Comparison of ENCODE assay signal across 8 mouse cellular contexts in the genomic region with DNA sequence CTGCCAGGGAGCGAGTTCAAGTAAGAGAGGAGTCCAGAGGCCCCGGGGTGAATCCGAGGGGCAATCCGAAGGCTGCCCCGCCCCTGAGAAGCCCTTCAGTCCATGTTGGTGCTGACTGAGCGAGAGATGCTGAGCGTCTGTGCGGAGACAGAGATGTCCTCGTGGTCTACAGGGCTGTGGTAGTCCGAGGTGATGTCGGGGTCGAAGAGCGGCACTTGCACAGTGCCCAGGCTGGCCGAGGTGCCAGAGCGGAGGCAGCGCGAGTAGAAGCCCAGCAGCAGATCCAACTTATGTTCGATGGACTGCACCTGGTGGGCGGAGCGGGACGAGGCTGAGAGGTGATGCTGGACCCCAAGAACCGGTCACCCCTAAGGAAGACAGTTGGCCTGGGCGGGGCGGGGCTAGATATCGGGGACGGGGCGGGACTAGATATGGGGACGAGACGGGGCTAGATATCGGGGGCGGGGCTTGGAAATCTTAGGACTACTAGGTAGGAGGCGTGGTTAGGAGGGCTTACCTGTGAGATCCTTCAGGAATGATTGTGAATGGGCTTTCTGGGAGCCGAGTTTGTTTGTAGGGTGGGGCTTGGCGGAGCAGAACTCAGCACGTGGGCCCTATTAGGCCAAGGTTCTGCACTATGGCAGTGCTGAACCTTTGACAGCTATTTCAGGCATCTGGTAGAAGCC. TPM values are rescaled to one million over a fixed set of nuclear protein-coding genes. Genes with fewer than 3 reads are reported as not detected.
A peak's percentile ranks its signal among the peaks of the same experiment; 100 is the strongest.
DNase-seq lines count a peak whose midpoint lies in the region; ATAC-seq lines count a peak whose summit lies in the region.
"Had no signal": no experiment of that assay in that cellular context is flagged by ENCODE, and none has a peak within 500 bp of the region (broad histone marks: within the 10 kb centered on the region; RNA-seq: fewer than 3 reads in every experiment).

No protein-coding gene starts in this region.

- peak overlapping the region; percentile 7; the same call in 1 of the 2 replicates for H3K4me2 ChIP-seq in forebrain, embryonic 15.5 days (replicated peaks)
- peak overlapping the region; percentile 63 for H3K4me2 ChIP-seq in liver, embryonic 11.5 days
- H3K4me2 ChIP-seq in stomach, embryonic 15.5 days = peak overlapping the region; percentile 39

- H3K4me1 ChIP-seq in megakaryocyte, embryonic 14.5 days = peaks cover 9% of the 10 kb centered on the region; the same call in 1 of the 2 replicates
- H3K4me1 ChIP-seq in forebrain, embryonic 15.5 days = 0 out of 2 replicates have a peak, but pooled peaks cover 3% of the 10 kb centered on the region
- no peaks in the 10 kb centered on the region for H3K4me1 ChIP-seq in liver, embryonic 11.5 days (replicated peaks; ENCODE audit: control insufficient read depth, insufficient read depth, low read length)
- peaks cover 4% of the 10 kb centered on the region; the same call in 1 of the 2 replicates for H3K4me1 ChIP-seq in stomach, embryonic 15.5 days

- H3K9ac ChIP-seq in forebrain, embryonic 15.5 days (replicated peaks) = no peak overlapping the region
- H3K9ac ChIP-seq in liver, embryonic 11.5 days (ENCODE audit: low read depth, low read length) = no peak overlapping the region
- no peak overlapping the region for H3K9ac ChIP-seq in stomach, embryonic 15.5 days

- H3K9me3 ChIP-seq in megakaryocyte, embryonic 14.5 days = no peaks in the 10 kb centered on the region
- no peaks in the 10 kb centered on the region for H3K9me3 ChIP-seq in forebrain, embryonic 15.5 days
- H3K9me3 ChIP-seq in liver, embryonic 11.5 days (ENCODE audit: control insufficient read depth, low read length) = no peaks in the 10 kb centered on the region
- H3K9me3 ChIP-seq in stomach, embryonic 15.5 days = no peaks in the 10 kb centered on the region

- no peak for ATAC-seq in megakaryocyte, adult 5-6 weeks (ENCODE audit: poor library complexity, severe bottlenecking)
- ATAC-seq in forebrain, embryonic 15.5 days (replicated peaks) = peak; percentile 29; the same call in 1 of the 2 replicates
- peak; percentile 67 for ATAC-seq in liver, embryonic 11.5 days (replicated peaks; ENCODE audit: low FRiP score)
- ATAC-seq in stomach, embryonic 15.5 days (ENCODE audit: insufficient read depth, low FRiP score, low read depth) = peak; percentile 47

- H3K36me3 ChIP-seq in megakaryocyte, embryonic 14.5 days (replicated peaks; ENCODE audit: low read length) = no peaks in the 10 kb centered on the region
- no peaks in the 10 kb centered on the region for H3K36me3 ChIP-seq in forebrain, embryonic 15.5 days
- H3K36me3 ChIP-seq in liver, embryonic 11.5 days (ENCODE audit: control insufficient read depth, insufficient read depth, low read length) = no peaks in the 10 kb centered on the region
- no peaks in the 10 kb centered on the region for H3K36me3 ChIP-seq in stomach, embryonic 15.5 days

- peaks cover 89% of the 10 kb centered on the region for H3K27me3 ChIP-seq in megakaryocyte, embryonic 14.5 days (replicated peaks)
- peaks cover 26% of the 10 kb centered on the region for H3K27me3 ChIP-seq in forebrain, embryonic 15.5 days
- H3K27me3 ChIP-seq in liver, embryonic 11.5 days (replicated peaks; ENCODE audit: control insufficient read depth, insufficient read depth, low read length) = peaks cover 56% of the 10 kb centered on the region
- peaks cover 10% of the 10 kb centered on the region for H3K27me3 ChIP-seq in stomach, embryonic 15.5 days (replicated peaks)

- 13% methylated on average over 35 of the region's 35 CpGs for WGBS in forebrain, embryonic 15.5 days
- 15% methylated on average over 35 of the region's 35 CpGs for WGBS in liver, embryonic 11.5 days
- 18% methylated on average over 35 of the region's 35 CpGs for WGBS in stomach, embryonic 15.5 days

- no peak for DNase-seq in liver, embryonic 11.5 days (ENCODE audit: low spot score)
- no peak for DNase-seq in adrenal gland, adult 18-20 months (ENCODE audit: low spot score in 2 of 2)
- no peak for DNase-seq in spleen, postnatal 36 days (ENCODE audit: low spot score in 2 of 2)
- DNase-seq: thymus, adult 18-20 months had no signal

- no peak overlapping the region for H3K27ac ChIP-seq in forebrain, embryonic 15.5 days (replicated peaks)
- no peak overlapping the region for H3K27ac ChIP-seq in liver, embryonic 11.5 days (ENCODE audit: low read depth, low read length)
- no peak overlapping the region for H3K27ac ChIP-seq in stomach, embryonic 15.5 days

- peak overlapping the region; percentile 16 for H3K4me3 ChIP-seq in megakaryocyte, embryonic 14.5 days (replicated peaks)
- no peak overlapping the region for H3K4me3 ChIP-seq in forebrain, embryonic 15.5 days
- peak overlapping the region; percentile 31 for H3K4me3 ChIP-seq in liver, embryonic 11.5 days (ENCODE audit: low read depth, low read length)
- H3K4me3 ChIP-seq in stomach, embryonic 15.5 days (replicated peaks) = peak overlapping the region; percentile 11; the same call in 1 of the 2 replicates

RNA-seq across cellular contexts. Expression of a gene that starts 31.6 kb away (rescaled TPM):
- polyA plus RNA-seq in megakaryocyte, embryonic 14.5 days (2012; ENCODE audit: insufficient read depth, low replicate concordance) = 91.8 and 174 TPM in 2 replicates
- 0.65 and 1.1 TPM in 2 replicates for total RNA-seq in megakaryocyte, adult 5-6 weeks (2015)
- total RNA-seq in megakaryocyte, adult 5-6 weeks (2017) = 0.33 and 1.6 TPM in 2 replicates
- polyA plus RNA-seq in forebrain, embryonic 15.5 days (2015; fragmentation: Nextera tagmentation; extraction: Ambion mirVana) = 0.41 and 0.64 TPM in 2 replicates
- polyA plus RNA-seq in liver, embryonic 11.5 days (2014; fragmentation: Nextera tagmentation; extraction: Ambion mirVana) = 232 and 242 TPM in 2 replicates
- 8.4 and 13.2 TPM in 2 replicates for polyA plus RNA-seq in stomach, embryonic 15.5 days (2015; fragmentation: Nextera tagmentation; extraction: Ambion mirVana)
- total RNA-seq in adrenal gland, adult 18-20 months (2021) = 10 to 100 TPM; 15.2 to 24.0 TPM

RNA-seq across cellular contexts. Expression of a gene that starts 50.5 kb away (rescaled TPM):
- polyA plus RNA-seq in megakaryocyte, embryonic 14.5 days (2012; ENCODE audit: insufficient read depth, low replicate concordance) = not detected in 2 replicates
- total RNA-seq in megakaryocyte, adult 5-6 weeks (2015) = not detected in 2 replicates
- total RNA-seq in megakaryocyte, adult 5-6 weeks (2017) = not detected in 2 replicates
- 8.8 TPM in 2 replicates for polyA plus RNA-seq in forebrain, embryonic 15.5 days (2015; fragmentation: Nextera tagmentation; extraction: Ambion mirVana)
- polyA plus RNA-seq in liver, embryonic 11.5 days (2014; fragmentation: Nextera tagmentation; extraction: Ambion mirVana) = 0.57 and 0.90 TPM in 2 replicates
- polyA plus RNA-seq in stomach, embryonic 15.5 days (2015; fragmentation: Nextera tagmentation; extraction: Ambion mirVana) = 2.6 and 2.9 TPM in 2 replicates
- total RNA-seq in adrenal gland, adult 18-20 months (2021) = 1 to 10 TPM; 1.5 to 3.1 TPM

Comparison
In these comparisons a context has a peak if more than half of its experiments do, and no peak if none do; other contexts are left out.
1. H3K4me2 ChIP-seq: peak in every context shown above with its lines; median percentile 63 in liver, embryonic 11.5 days; 39 in stomach, embryonic 15.5 days; 7 in forebrain, embryonic 15.5 days.